Mouse (Mus musculus): ENCODE measurements around the gene Psmd1.

The Psmd1 gene

GRCm38 (mm10) chr1:86062523-86062922 lies 1.7 kb upstream of the Psmd1 start:
- DNase-seq (ENCODE audit: low read depth), result no peak

- no peak for DNase-seq (ENCODE audit: low read depth)
These were observed 12.4 kb downstream of the Psmd1 start for GRCm38 (mm10) chr1:86076565-86076964.

- DNase-seq (ENCODE audit: low read depth), result peak; percentile 50
These were observed 30.2 kb downstream of the Psmd1 start for GRCm38 (mm10) chr1:86094413-86094812.

DNA sequence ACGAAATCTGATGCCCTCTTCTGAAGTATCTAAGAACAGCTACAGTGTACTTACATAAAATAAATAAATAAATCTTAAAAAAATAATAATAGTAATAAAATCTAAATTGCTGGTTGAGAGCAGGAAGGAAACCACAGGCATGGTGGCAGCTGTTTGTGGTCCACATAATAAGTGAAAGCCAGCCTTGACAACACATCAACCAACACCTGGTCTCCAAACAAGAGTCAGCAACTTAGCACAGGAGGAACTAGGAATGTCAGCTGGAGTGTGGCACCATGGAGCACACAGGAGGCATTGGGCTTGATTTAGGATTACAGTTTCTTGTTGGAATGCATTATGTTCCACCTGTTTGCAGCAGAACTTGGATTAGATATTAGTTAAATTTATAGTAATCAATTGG lies 40.9 kb downstream of the Psmd1 start:
- no peak for DNase-seq (ENCODE audit: low read depth)

- no peak for DNase-seq (ENCODE audit: low read depth)
These were observed 47.6 kb downstream of the Psmd1 start, which contains the start of gene Htr2b for GRCm38 (mm10) chr1:86111779-86112178. Htr2b (minus strand) TSS chr1:86111970.

DNA sequence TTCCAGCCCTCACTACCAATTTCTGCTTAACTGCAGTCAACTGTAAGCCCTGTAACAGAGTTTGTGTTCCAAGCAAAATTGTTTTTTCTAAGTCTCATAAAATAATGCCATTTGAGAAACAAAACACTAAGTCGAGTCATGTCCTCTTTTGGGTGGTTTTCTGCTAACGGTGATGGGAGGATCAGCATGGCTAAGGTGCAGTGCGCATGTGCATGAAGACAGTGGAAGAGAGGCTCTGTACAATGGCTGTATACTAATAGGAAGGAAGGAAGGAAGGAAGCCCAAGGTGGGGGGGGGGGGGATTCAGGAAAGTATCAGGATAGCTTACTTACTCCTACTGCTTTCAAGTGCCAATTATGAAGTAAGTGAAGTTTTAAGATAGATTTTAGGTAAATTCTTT lies 50.0 kb downstream of the Psmd1 start:
- DNase-seq (ENCODE audit: low read depth), result no peak

DNA sequence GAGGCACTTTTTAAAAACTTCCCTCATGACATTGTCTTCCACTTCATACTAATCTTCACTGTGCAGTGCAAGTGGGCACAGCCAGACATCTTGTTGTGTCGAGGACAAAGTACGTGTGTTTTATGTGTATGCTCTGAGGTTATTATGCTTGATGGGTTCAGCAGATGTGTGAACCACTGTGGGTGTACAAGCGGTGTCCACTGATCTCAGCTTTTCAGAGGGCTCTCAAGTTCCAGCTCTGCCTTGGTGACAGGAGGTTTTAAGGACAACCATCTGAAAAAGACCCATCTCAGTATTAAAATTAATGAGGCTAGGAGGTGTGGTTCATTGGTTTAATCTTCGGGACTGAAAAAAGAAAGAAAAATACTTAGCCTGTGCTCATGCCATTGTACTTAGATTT lies 55.4 kb downstream of the Psmd1 start:
- no peak for DNase-seq (ENCODE audit: low read depth)

DNA sequence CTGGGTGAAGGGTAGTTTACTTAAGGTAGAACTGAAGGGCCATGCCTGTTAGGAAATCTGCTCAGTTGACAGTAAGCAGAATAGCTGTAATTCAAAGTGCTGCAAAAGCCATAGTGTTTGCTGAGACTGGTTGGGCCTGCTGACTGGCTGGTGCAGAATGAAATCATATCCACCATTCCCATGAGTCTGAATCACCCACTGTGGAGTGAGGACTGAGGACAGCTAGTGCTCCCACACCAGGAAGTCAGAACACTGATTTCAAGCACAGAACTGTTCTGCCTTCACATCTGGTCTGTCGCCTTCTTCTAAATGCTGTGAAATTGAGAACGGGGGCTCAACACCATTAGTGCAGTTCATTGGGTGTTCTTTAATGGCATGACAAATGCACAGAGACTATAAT lies 61.8 kb downstream of the Psmd1 start:
- DNase-seq (ENCODE audit: low read depth), result peak; percentile 28

GRCm38 (mm10) chr1:86133337-86133736 lies 69.2 kb downstream of the Psmd1 start, which contains the start of gene Gm21972:
Gm21972 (plus strand) TSS chr1:86133637.
- DNase-seq (ENCODE audit: low read depth), result no peak

- DNase-seq (ENCODE audit: low read depth), result no peak
These were observed 71.1 kb downstream of the Psmd1 start for GRCm38 (mm10) chr1:86135315-86135714.

DNA sequence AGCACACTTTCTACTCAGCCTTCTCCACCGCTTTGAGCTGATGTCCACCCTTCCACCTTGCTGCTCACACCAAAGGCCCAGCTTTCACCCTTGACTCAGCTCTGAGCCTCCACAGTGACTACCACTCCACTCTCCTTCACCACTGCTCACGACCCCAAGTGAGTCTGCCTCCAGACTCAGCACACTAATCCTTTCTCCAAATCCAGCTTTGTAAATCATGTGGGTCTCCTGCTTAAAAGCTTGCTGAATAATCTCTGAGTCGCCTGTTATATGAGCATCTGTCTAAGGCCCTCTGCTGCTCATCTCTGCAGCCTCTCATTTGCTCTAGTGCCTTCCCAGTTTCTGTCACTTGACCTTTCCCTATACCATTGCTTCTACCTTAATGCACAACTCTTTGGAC lies 76.9 kb downstream of the Psmd1 start:
- DNase-seq (ENCODE audit: low read depth), result no peak

DNA sequence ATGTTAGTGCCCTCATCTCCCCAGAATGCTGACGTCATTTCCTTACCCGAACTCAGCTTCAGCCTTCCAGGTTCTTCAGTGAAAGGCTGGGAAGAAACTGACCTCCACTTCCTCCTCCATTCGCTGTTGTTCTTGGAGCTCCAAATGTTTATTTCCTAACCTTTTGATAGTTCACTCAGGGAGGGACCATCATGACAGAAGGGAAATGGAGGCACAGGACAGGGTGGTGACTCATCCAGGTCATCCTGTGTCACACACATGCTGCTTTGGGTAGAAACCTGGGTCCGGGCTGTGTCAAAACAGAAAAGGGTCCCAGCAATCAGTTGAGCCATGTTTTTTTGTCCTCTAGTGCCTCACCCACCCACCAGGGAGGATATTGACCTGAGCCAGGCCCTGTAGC lies 79.0 kb downstream of the Psmd1 start:
- DNase-seq (ENCODE audit: low read depth), result no peak

DNA sequence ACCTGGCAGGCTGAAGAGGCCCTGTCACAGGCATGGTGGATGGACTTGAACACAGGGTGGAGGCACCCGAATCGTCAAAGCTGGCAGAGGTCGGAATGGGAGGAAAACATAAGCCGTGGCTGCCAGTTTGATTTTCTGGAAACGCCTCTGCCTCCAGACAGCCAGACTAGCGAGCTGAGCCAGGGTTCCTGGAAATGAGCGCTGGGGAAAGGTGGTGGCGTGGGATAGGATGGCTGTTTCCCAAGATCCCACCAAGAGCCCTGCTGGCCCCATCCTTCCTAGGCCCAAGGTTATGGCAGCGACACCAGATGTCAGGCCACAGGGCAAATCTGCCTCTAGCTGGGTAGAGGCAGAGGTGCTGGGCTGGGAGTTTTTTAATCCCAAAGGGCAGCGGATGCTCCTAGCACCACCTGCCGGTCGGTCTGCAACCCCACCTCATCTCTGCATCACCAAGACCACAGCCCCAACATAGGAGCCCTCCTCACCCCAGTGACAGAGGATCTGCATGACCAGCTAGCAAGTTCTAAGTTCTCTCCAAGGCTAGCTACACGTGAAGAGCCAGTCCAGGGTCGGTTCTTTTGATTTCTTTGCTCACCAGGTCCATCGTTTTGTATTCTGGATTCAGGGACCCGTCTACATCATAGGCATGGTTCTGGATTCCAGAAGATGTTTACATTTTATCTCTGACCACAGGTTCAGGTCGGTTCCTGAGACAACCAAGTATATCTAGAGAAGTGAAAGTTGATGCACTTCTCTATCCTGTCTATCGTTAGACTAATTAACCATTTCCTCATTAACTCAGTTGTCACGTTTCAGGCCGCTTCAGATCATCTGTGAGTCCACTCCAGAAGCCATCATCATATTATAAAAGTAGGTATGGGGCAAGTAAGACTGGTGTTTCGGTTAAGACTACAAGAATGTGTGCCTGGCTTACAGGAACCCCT lies 80.1 kb downstream of the Psmd1 start:
- no peak for DNase-seq (ENCODE audit: low read depth)

GRCm38 (mm10) chr1:86146293-86146692 lies 82.1 kb downstream of the Psmd1 start:
- DNase-seq (ENCODE audit: low read depth), result peak; percentile 22

- peak; percentile 84 for DNase-seq (ENCODE audit: low read depth)
These were observed 83.4 kb downstream of the Psmd1 start for GRCm38 (mm10) chr1:86147557-86147956.

DNA sequence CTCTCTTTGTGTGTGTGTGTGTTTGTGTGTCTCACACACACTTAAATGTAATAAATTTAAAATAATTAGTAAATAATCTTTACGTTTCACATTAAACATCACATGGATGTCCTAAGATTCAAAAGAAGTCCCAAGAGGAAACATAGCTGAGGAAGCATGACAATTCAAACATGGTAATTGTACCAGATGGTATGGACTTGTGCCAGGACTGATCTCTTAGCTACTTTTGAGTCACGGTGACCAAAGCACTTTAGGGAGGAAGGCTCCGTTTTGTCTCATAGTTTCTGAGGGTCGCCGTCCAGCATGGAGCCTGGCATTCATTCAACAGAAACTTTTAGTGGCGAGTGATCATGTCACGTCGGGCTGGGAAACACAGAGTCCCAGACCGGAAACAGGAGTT lies 84.0 kb downstream of the Psmd1 start:
- peak; percentile 56 for DNase-seq (ENCODE audit: low read depth)

DNA sequence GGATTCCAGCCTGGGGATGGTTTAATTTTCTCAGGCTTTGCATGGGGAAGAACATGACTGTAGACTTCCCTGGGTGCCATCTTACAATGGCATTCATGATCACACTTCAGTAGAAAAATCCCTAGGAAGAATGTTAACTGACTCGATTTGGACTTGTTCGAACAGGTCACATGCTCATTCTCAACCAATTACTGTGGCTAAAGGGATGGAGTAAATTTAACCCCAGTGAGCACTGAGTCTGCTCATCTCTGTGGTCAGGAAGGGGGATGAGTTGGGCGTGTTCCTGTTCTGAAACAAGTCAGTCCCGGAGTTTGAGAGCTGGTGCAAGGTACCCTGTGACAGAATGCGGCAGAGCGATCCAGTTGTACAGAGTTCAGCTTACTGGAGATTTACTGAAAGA lies 86.7 kb downstream of the Psmd1 start:
- no peak for DNase-seq (ENCODE audit: low read depth)

- peak; percentile 53 for DNase-seq (ENCODE audit: low read depth)
These were observed 87.2 kb downstream of the Psmd1 start for GRCm38 (mm10) chr1:86151376-86151775.

GRCm38 (mm10) chr1:86152618-86153017 lies 88.4 kb downstream of the Psmd1 start:
- peak; percentile 29 for DNase-seq (ENCODE audit: low read depth)

DNA sequence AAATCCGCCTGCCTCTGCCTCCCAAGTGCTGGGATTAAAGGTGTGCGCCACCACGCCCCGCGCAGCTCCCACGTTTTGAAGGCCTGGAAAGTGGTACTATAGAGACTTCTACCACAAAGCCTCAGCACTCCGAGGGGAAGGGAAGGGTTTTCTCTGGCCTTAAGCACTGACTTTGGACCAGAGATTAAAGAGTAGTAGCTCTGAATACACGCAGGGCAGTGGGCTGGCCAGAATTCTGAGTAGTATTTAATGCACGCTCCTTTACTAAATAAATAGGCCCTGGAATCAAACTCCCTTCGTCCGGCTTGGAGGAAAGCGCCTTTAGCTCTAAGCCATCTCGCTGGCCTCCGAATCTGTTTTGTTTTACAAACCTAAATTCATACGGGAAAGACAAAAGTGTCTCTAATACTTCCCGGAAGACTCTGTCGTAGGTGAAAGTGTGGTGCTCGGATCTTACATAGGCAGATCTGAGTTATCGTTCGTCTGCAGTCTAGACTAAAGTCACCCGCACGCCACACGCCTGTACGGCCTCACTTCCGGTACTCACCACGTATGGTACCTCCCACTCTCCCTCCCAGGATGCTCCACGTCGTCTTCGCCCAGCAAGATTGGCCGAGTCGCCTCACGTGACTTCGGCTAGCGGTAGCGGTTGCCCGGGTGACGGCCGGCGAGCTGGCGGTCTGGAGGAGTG lies 90.1 kb downstream of the Psmd1 start, which contains the start of gene Armc9:
Armc9 (plus strand) TSS at position 648 of the 691 bp plus-strand sequence.
- peak; percentile 97 for DNase-seq (ENCODE audit: low read depth)

DNA sequence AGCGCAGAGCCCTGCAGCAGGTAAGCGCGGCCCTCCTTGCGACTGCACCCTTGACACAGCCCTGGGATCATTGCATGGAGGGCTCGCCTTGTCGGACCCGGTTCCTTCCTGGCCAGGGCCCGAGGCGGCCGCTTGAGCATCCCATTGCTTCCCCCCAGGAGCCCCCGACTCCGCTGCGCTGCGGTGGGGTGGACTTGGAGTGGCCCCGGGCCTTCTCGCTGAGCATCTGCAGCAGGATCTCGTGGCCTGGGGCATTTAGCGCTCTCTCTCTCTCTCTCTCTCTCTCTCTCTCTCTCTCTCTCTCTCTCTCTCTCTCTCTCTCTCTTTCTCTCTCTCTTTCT lies 90.6 kb downstream of the Psmd1 start:
- no peak for DNase-seq (ENCODE audit: low read depth)

GRCm38 (mm10) chr1:86156075-86156474 lies 91.9 kb downstream of the Psmd1 start:
- no peak for DNase-seq (ENCODE audit: low read depth)

GRCm38 (mm10) chr1:86156595-86156994 lies 92.4 kb downstream of the Psmd1 start:
- no peak for DNase-seq (ENCODE audit: low read depth)

All from NIH3T3 (cell line).